Mouse (Mus musculus) urinary bladder, postnatal 36 days (tissue): ENCODE results near the gene Masp2.

Experiments used
- DNase-seq, 2 experiments: peaks; one replicate each; pipeline ENCODE4 v3.0.0; 2022; ENCODE audit warnings: low spot score in 2 of 2, mixed read lengths in 1 of 2

The Masp2 gene

GRCm38 (mm10) chr4:148635309-148635708 is 33.0 kb downstream of the Masp2 start:
- DNase-seq = no peak

DNA sequence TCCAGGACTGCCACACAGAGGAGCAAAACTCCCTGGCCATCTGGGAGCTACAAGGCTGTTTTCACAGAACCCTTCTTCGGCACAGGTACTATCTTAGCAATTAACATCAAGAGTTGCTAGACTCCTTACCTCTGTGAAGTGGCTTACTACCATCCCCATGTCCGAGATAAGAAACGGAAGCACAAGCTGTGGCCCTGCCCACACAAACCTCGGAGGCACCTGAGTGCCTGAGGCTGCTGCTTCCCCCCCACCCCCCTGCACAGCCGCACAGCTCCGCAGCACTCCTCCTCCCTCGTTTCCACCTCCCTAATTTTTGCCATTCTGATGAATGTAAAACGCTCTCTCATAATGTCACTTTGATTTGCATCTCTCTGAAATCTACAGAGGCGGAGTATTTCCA is 35.9 kb downstream of the Masp2 start:
- no peak for DNase-seq

- no peak for DNase-seq
These were observed 37.1 kb downstream of the Masp2 start for GRCm38 (mm10) chr4:148639455-148639854.

DNA sequence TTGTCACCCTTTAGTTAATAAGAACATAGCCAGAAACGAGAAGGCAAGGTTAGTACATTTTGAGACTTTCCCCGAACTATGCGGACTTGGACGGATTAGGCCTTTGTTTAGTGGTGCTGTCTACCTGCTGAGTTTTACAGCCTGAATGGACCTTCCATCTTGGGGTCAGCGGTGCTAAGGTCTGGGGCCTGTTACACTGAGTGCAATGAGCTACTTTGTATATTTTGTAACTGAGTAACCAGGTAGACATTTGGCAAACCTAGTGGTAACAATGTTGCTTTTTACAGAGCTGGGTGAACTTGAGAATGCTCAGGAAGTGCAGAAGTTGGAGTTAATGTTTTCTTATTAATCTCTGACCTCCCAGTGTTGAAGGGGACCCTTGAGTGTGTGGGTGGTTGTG is 38.8 kb downstream of the Masp2 start:
- DNase-seq = no peak

DNA sequence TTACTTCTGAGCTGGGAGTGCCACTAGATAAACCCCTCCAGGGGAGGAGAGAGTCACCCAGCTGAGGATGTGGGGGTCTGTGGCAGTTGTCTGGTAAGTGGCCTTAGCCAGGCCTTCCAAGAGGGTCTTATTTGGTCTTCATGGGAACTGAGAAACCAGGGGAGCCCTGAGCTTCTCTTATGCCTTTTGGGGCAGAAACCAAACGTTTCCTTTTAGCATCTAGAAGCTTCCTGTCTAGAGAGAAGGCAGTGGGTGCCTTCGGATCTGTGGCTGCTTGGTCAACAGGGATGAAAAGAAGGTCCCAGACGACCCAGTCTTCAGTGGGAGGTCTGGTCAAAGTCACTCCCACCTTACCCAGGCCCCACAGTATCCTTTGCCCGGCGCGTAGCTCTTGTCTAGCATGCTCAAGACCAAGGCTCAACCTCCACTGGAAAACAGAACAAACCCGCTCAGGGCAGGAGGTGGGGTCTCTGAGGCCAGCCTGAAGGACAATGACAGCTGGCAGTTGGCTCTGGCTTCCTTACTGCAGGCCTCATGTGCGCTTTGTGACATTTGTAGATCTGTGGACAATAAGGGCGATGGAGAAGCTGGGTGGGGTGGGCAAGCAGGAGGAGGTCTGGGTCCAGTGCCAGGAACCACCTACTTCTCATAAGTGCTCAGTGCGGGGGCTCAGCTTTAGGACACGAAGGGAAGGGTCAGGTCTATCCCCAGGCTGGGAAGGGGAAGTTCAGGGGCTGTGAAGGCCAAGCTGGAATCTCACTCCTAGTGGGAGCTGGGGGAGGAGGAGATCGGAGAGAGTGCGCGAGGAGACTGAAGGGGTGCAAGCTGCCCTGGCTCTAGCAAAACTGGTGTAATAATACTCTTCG is 41.2 kb downstream of the Masp2 start, which contains the start of gene Gm572:
Gene Gm572 (plus strand): TSS at position 27 of the 866 bp plus-strand sequence.
- no peak for DNase-seq

- DNase-seq = peak; percentile 51 to 58
These were observed 41.8 kb downstream of the Masp2 start for GRCm38 (mm10) chr4:148644157-148644511.

DNA sequence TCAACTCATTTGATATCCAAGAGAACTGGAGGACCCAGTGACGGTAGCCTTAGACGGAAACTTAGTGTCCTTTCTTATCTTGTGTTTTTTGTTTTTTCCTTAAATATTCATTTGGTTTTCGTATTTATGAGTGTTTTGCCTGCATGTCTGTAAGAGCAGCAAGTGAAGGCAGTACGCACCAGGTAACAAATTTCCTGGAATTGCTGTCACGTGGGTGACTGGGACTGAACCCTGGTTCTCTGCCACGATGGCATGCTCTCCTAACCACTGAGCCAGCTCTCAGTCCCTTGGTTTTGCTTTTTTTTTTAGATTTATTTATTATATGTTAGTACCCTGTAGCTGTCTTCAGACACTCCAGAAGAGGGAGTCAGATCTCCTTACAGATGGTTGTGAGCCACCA is 42.6 kb downstream of the Masp2 start:
- DNase-seq = no peak

- DNase-seq = no peak
These were observed 44.3 kb downstream of the Masp2 start for GRCm38 (mm10) chr4:148646616-148647015.

- DNase-seq = no peak
These were observed 47.0 kb downstream of the Masp2 start for GRCm38 (mm10) chr4:148649309-148649708.

DNA sequence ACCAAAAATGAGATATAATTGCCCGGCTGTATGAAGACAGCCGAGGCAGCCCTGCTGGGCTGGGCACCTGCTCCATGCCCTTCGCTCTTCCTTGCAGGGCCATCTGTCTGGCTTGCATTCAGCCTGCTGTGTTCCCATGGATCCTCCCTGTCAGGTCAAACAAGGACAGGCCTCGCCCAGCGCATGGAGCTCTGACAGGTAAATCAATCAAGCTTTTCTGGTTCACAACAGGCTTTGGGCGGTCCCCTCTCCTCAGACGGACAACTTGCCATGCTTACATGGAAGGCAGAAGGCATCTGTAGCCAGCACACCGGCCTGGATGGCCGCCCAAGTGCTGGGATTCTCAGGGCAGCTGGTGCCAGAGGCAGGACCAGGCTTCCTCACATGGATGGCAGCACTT is 48.7 kb downstream of the Masp2 start:
- DNase-seq = peak in 1 of 2 experiments; percentile 13

DNA sequence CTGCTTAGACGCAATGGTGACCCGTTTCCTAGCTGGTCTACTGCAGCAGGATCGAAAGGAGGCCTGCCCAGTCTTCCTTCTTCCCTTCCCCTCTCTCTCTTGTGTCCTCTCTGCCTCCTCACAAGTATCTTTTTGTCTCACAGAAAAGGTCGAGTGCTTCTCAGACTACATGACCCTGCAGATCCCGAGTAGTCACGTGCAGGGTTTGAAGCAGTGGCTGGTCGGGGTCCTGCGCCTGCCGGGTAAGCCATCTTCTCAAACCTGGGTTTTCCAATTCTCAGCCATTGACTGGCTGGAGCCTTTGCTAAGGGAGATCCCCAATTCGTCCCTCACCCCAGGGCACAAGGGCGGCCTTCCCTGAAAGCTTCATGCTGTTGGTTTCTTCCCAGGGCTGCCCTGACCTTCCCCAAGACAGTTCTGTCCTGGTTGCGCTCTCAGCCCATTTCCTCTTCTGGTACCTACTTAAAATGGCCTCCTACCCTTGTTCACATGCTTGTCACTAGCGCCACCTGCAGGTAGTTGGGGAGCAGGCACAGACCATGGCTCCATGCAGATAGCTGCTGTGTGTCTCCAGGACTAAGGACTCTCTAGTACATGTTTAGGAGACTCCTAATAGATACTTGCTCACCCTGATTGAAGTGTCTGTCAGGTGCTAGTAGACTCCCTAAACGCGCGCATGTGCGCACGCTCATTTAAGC is 52.5 kb downstream of the Masp2 start:
- no peak for DNase-seq

DNA sequence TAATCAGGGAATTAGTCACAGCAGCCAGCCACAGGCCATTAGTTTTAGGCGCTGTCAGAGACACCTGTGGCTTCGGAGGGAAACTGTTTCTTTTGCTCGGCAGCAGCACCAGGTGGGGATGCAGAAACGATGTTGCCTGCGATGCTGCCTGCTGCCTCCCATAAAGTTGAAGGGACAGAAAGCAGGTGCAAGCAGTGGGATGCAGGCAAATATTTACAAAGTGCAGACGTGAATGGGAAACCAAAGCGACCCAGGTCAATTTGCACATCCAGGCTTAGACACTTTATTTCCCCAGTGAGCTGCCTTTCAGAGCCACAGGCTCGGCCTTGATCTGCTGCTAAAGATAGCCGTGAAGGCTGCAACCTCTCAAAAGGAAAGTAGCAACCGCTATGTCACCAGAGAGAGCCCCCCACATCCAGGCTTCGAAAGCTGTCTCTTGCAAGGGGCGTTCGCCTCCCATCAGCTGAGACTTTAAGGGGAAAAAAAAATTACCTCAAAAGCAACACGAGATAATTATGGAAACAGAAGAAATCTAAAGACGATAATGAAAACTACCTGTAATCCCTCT is 54.4 kb downstream of the Masp2 start:
- DNase-seq = no peak

GRCm38 (mm10) chr4:148657776-148658175 is 55.4 kb downstream of the Masp2 start:
- no peak for DNase-seq

GRCm38 (mm10) chr4:148660174-148660573 is 57.8 kb downstream of the Masp2 start:
- no peak for DNase-seq

- DNase-seq = peak; percentile 51 to 61
These were observed 60.0 kb downstream of the Masp2 start for GRCm38 (mm10) chr4:148662168-148662965.

GRCm38 (mm10) chr4:148663326-148663725 is 61.0 kb downstream of the Masp2 start:
- DNase-seq = no peak

DNA sequence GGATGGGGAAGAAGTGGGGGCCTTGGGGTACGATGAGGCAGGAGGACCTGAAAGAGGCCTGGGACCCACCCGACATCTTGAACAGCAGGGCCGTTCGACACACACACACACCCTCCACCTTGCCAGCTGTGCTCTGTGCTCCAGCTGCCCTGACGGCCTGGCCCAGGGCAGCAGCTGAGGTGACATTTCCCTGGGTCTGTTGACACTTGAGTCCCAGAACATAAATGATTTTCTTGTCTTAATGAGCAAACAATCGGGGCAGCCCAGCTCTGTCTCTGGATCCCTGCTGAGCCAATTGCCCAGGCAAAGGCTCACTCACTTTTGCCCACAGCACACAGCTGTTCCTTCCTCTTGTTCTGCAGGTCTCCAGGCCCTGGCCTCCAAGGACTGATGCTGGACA is 61.7 kb downstream of the Masp2 start:
- no peak for DNase-seq
